Comparison of ENCODE assay signal across 9 mouse cellular contexts in the genomic region with DNA sequence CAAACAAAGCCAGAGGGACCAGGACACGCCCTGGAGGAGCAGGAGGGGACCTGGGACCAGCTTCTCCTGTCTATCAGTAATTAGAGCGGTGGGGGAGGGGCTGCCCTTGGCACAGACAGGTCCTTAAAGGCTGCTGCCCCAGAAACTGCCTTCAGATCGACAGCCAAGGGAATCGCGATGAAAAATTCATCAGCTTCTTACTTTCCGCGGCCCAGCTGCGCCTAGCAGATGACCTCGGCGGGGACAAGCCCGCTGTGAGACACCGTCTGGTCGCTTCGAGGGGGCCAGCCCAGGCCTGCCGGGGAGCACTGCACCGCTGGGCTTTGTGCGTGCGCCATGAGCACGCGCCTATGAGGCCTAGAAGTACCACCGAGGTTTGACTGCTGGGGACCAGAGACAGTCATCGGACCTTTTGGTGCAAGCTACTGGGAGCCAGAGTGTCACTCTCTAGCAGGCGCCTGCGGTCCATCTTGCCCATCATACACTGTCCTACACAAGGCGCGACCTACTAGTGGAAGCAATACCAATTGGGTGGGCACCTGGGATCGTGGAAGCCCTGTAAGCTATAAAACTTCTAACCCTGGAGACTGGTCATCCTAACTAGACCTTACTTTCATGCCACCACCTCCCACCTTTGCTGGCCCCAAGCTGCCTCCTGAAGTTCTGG. TPM values are rescaled to one million over a fixed set of nuclear protein-coding genes. Genes with fewer than 3 reads are reported as not detected.
DNase-seq lines count a peak whose midpoint lies in the region; ATAC-seq and TF ChIP-seq lines count a peak whose summit lies in the region.
"Had no signal": no experiment of that assay in that cellular context is flagged by ENCODE, and none has a peak within 500 bp of the region (broad histone marks: within the 10 kb centered on the region; RNA-seq: fewer than 3 reads in every experiment).

No protein-coding gene starts in this region.

- WGBS in kidney, embryonic 15.5 days: 17% methylated on average over 27 of the region's 27 CpGs
- 16% methylated on average over 27 of the region's 27 CpGs for WGBS in forebrain, postnatal 0 days
- 14% methylated on average over 27 of the region's 27 CpGs for WGBS in midbrain, embryonic 16.5 days

- DNase-seq in kidney, postnatal 14 days: no peak
- peak; percentile 9 for DNase-seq in cerebellum, adult 11 months
- peak; percentile 59 for DNase-seq in forebrain, postnatal 0 days
- DNase-seq in layer of hippocampus, postnatal 14 days (ENCODE audit: low spot score in 2 of 2): peak; percentile 59 to 71
- peak; percentile 26 for DNase-seq in thymus, postnatal 0 days (ENCODE audit: low spot score)
- DNase-seq in urinary bladder, postnatal 4 days (ENCODE audit: low spot score in 2 of 2): no peak

- peak; percentile 62 for ATAC-seq in kidney, embryonic 15.5 days (replicated peaks; ENCODE audit: low FRiP score)
- peak; percentile 49 for ATAC-seq in forebrain, postnatal 0 days
- ATAC-seq in midbrain, embryonic 16.5 days: peak; percentile 70

- H3K27me3 ChIP-seq in kidney, embryonic 15.5 days: peaks cover 33% of the 10 kb centered on the region
- H3K27me3 ChIP-seq in forebrain, postnatal 0 days (ENCODE audit: insufficient read depth, low read length): no peaks in the 10 kb centered on the region
- H3K27me3 ChIP-seq in midbrain, embryonic 16.5 days (ENCODE audit: control insufficient read depth, insufficient read depth, low read depth, low read length): no peaks in the 10 kb centered on the region

- peak overlapping the region; percentile 87 for H3K4me2 ChIP-seq in kidney, embryonic 15.5 days
- peak overlapping the region; percentile 64 for H3K4me2 ChIP-seq in forebrain, postnatal 0 days (ENCODE audit: low read depth)
- peak overlapping the region; percentile 73 for H3K4me2 ChIP-seq in midbrain, embryonic 16.5 days (ENCODE audit: low read length)

- peak overlapping the region; percentile 49 for H3K9ac ChIP-seq in kidney, embryonic 15.5 days
- peak overlapping the region; percentile 32; the same call in 1 of the 2 replicates for H3K9ac ChIP-seq in forebrain, postnatal 0 days
- peak overlapping the region; percentile 71 for H3K9ac ChIP-seq in midbrain, embryonic 16.5 days (ENCODE audit: low read depth, low read length)

- peaks cover 9% of the 10 kb centered on the region for H3K4me1 ChIP-seq in kidney, embryonic 15.5 days
- 0 out of 2 replicates have a peak, but pooled peaks cover 5% of the 10 kb centered on the region for H3K4me1 ChIP-seq in forebrain, postnatal 0 days (ENCODE audit: insufficient read depth)
- H3K4me1 ChIP-seq in midbrain, embryonic 16.5 days (ENCODE audit: control insufficient read depth, insufficient read depth, low read length): peaks cover 20% of the 10 kb centered on the region

- H3K9me3 ChIP-seq in kidney, embryonic 15.5 days (replicated peaks): no peaks in the 10 kb centered on the region
- no peaks in the 10 kb centered on the region for H3K9me3 ChIP-seq in forebrain, postnatal 0 days (ENCODE audit: low read length)
- H3K9me3 ChIP-seq in midbrain, embryonic 16.5 days (replicated peaks; ENCODE audit: control insufficient read depth, low read length, poor library complexity, severe bottlenecking): no peaks in the 10 kb centered on the region

- H3K36me3 ChIP-seq in kidney, embryonic 15.5 days: no peaks in the 10 kb centered on the region
- H3K36me3 ChIP-seq in forebrain, postnatal 0 days (ENCODE audit: insufficient read depth): no peaks in the 10 kb centered on the region
- H3K36me3 ChIP-seq in midbrain, embryonic 16.5 days (ENCODE audit: control insufficient read depth, insufficient read depth, low read length): no peaks in the 10 kb centered on the region

- H3K27ac ChIP-seq in kidney, embryonic 15.5 days: no peak overlapping the region
- peak overlapping the region; percentile 60; the same call in 1 of the 2 replicates for H3K27ac ChIP-seq in forebrain, postnatal 0 days (ENCODE audit: low read depth, low read length)
- H3K27ac ChIP-seq in midbrain, embryonic 16.5 days (ENCODE audit: low read length): peak overlapping the region; percentile 93

- H3K4me3 ChIP-seq in kidney, embryonic 15.5 days (replicated peaks): peak overlapping the region; percentile 46
- no peak overlapping the region for H3K4me3 ChIP-seq in forebrain, postnatal 0 days (ENCODE audit: low read depth, low read length)
- peak overlapping the region; percentile 35 for H3K4me3 ChIP-seq in midbrain, embryonic 16.5 days (ENCODE audit: low read depth, low read length)

- TF ChIP-seq CTCF in forebrain, postnatal 0 days (IDR thresholded peaks at IDR 0.05; ENCODE audit: low read depth): no peak

RNA-seq across cellular contexts. Expression of a gene that starts 33.3 kb away (rescaled TPM):
- 5.4 and 6.9 TPM in 2 replicates for polyA plus RNA-seq in kidney, embryonic 15.5 days (2015; fragmentation: Nextera tagmentation; extraction: Ambion mirVana)
- 3.1 and 5.2 TPM in 2 replicates for total RNA-seq in forebrain, postnatal 0 days (2014; rRNA removed)
- polyA plus RNA-seq in forebrain, postnatal 0 days (2015; fragmentation: Nextera tagmentation; extraction: Ambion mirVana): 11.3 and 11.6 TPM in 2 replicates
- total RNA-seq in layer of hippocampus, postnatal 14 days (2021): 1 to 10 TPM; 7.6 to 8.2 TPM
- polyA plus RNA-seq in midbrain, embryonic 16.5 days (2015; fragmentation: Nextera tagmentation; extraction: Ambion mirVana): 5.9 and 6.8 TPM in 2 replicates
- 14.9 and 17.4 TPM in 2 replicates for polyA plus RNA-seq in thymus, postnatal 0 days (2015; fragmentation: Nextera tagmentation; extraction: Ambion mirVana)
- polyA plus RNA-seq: Patski had no signal

Comparison
In these comparisons a context has a peak if more than half of its experiments do, and no peak if none do; other contexts are left out.
1. DNase-seq: peak in cerebellum, adult 11 months (single experiment), forebrain, postnatal 0 days (single experiment), layer of hippocampus, postnatal 14 days (2 of 2) and thymus, postnatal 0 days (single experiment); none in kidney, postnatal 14 days (single experiment) and urinary bladder, postnatal 4 days (0 of 2).
2. Peak in every context shown above with its lines, with median percentiles within 50 percentile points of each other: ATAC-seq, H3K4me2 ChIP-seq and H3K9ac ChIP-seq.